Mouse (Mus musculus): ENCODE data around the gene Cox6b2. TPM values are rescaled to one million over a fixed set of nuclear protein-coding genes. Genes with fewer than 3 reads are reported as not detected.
A peak's percentile ranks its signal among the peaks of the same experiment; 100 is the strongest.

The Cox6b2 gene
- polyA plus RNA-seq, 1 experiment from 2014 or later = 29.7 TPM

DNA sequence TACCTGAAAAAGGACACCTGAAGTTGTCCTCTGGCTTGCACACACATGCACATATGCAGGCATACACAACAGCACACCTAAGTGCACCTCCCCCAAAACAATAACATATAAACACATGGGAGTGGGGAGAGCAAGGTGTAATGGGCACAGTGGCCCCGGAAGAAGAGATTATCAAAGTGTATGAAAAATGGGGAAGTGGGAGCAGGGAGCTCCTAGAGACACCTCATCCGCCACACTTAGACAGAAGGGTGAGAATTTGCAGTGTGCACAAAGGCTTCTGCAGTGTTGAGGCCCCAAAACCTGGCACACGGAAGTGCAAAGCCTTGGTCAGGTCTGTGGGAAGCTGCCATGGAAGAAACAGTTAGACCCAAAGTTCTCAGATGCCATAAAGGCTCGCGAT is 21.8 kb downstream of the Cox6b2 start:
- no peak overlapping the region for H3K4me2 ChIP-seq (ENCODE audit: low read length)
- no peak overlapping the region for H3K27ac ChIP-seq (ENCODE audit: low read depth, low read length)
- no peaks in the 10 kb centered on the region for H3K36me3 ChIP-seq (ENCODE audit: control insufficient read depth, insufficient read depth, low read length)
- no peak overlapping the region for H3K4me3 ChIP-seq (ENCODE audit: low read length)
- no peaks in the 10 kb centered on the region for H3K4me1 ChIP-seq (ENCODE audit: control insufficient read depth, insufficient read depth, low read depth, low read length)
- WGBS = 86% methylated on average over 5 of the region's 5 CpGs
- H3K9ac ChIP-seq (ENCODE audit: low read depth, low read length) = no peak overlapping the region
- no peak for ATAC-seq
- H3K9me3 ChIP-seq (ENCODE audit: control insufficient read depth, low read length) = no peaks in the 10 kb centered on the region
- H3K27me3 ChIP-seq (replicated peaks; ENCODE audit: control insufficient read depth, insufficient read depth, low read length) = no peaks in the 10 kb centered on the region

DNA sequence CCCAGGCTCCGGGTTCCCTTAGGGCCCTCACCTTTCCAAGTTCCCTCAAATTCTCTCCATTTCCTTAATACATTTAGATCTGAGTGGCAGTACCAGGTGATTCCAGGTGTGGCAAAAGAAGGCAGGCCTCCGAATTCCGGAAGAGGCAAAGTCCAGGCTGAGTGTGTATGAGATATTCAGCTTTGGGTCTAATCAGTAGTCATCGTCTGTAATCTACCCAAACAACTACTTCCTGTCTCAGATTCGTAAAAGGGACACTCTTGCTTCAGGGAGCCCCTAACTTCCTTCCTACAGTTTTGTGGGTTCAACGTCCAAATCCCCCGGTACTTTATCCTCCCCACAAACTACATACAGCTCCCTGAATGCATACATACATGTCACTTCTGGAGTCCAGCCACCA is 27.7 kb downstream of the Cox6b2 start, which contains the start of gene Tmem150b:
TSS of gene Tmem150b (minus strand) at position 81 of the 400 bp plus-strand sequence.
- H3K9ac ChIP-seq (ENCODE audit: low read depth, low read length) = no peak within 1 kb of the TSS
- no peak for ATAC-seq
- WGBS = 86% methylated on average over 7 of the region's 7 CpGs

DNA sequence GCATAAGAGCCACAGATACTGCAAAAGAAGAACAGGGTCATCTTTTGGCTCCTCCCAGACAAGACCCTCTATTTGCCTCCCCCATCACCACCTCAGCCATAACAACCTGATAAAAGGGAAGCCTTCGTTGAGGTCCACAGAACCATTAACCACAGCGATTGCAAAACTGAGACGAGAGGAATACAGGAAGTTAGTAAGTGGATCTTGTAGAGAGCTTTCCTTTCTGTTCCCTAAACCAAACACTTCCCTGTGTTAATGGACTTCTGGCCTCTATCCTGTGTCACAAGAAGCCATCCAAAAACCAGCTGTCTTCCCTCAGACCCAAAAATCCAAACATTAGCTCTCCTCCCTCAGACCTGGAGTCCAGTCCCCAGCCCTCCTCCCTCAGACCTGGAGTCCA is 28.5 kb downstream of the Cox6b2 start:
- Histone ChIP-seq H3K27ac (ENCODE audit: low read depth, low read length) (no peak overlapping the region), H3K4me3 (ENCODE audit: low read length) (no peak overlapping the region), H3K4me2 (ENCODE audit: low read length) (no peak overlapping the region), H3K36me3 (ENCODE audit: control insufficient read depth, insufficient read depth, low read length) (no peaks in the 10 kb centered on the region), H3K9me3 (ENCODE audit: control insufficient read depth, low read length) (no peaks in the 10 kb centered on the region), H3K9ac (ENCODE audit: low read depth, low read length) (no peak overlapping the region), H3K4me1 (ENCODE audit: control insufficient read depth, insufficient read depth, low read depth, low read length) (no peaks in the 10 kb centered on the region), H3K27me3 (replicated peaks; ENCODE audit: control insufficient read depth, insufficient read depth, low read length) (no peaks in the 10 kb centered on the region)
- WGBS = 90% methylated on average over 3 of the region's 3 CpGs
- no peak for ATAC-seq

More for the DNA sequence above, 27.7 kb downstream of the Cox6b2 start, which contains the start of gene Tmem150b:
- Histone ChIP-seq H3K9me3 (ENCODE audit: control insufficient read depth, low read length) (no peaks in the 10 kb centered on the region), H3K4me1 (ENCODE audit: control insufficient read depth, insufficient read depth, low read depth, low read length) (no peaks in the 10 kb centered on the region), H3K27me3 (replicated peaks; ENCODE audit: control insufficient read depth, insufficient read depth, low read length) (no peaks in the 10 kb centered on the region), H3K27ac (ENCODE audit: low read depth, low read length) (no peak within 1 kb of the TSS), H3K4me3 (ENCODE audit: low read length) (no peak within 1 kb of the TSS), H3K36me3 (ENCODE audit: control insufficient read depth, insufficient read depth, low read length) (no peaks in the 10 kb centered on the region), H3K4me2 (ENCODE audit: low read length) (no peak within 1 kb of the TSS)

DNA sequence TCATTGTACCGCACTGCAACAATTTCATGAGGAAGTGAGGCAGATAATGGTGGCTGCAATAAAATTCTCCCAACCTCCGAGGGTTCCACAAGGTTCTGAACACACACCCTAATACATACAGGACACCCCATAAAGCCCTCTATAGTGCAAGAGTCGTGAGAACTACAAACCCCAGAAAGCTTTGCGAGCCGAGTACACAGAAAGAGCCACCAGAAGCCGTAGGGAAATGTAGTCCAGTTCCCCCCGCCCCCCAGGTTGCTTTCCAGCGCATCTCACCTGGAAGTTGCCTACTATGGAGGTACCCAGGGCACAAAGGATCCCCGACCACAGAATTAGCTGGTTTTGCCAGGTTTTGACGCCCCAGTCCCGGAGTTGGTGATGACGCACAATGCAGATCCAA is 29.4 kb downstream of the Cox6b2 start:
- H3K36me3 ChIP-seq (ENCODE audit: control insufficient read depth, insufficient read depth, low read length) = no peaks in the 10 kb centered on the region
- peak overlapping the region; percentile 23 for H3K4me3 ChIP-seq (ENCODE audit: low read length)
- ATAC-seq = peak; percentile 76
- H3K27ac ChIP-seq (ENCODE audit: low read depth, low read length) = no peak overlapping the region
- no peaks in the 10 kb centered on the region for H3K9me3 ChIP-seq (ENCODE audit: control insufficient read depth, low read length)
- H3K9ac ChIP-seq (ENCODE audit: low read depth, low read length) = peak overlapping the region; percentile 35
- no peaks in the 10 kb centered on the region for H3K4me1 ChIP-seq (ENCODE audit: control insufficient read depth, insufficient read depth, low read depth, low read length)
- 35% methylated on average over 12 of the region's 12 CpGs for WGBS
- H3K27me3 ChIP-seq (replicated peaks; ENCODE audit: control insufficient read depth, insufficient read depth, low read length) = no peaks in the 10 kb centered on the region
- peak overlapping the region; percentile 51 for H3K4me2 ChIP-seq (ENCODE audit: low read length)

DNA sequence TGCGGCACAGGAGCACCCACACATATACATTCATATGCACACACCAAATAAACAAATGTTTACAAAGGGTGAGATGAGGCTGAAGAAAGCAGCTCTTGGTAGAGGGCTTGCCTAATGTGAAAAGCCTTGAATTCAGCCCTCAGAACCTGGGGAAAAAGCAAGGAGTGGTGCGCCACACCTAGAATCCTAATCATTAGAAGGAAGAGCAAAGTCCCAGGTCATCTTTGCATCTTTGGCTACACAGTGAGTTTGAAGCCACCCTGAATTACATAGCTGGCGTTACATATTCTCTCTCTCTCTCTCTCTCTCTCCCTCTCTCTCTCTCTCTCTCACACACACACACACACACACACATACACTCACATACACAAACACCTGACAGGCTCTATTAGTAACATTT is 33.6 kb downstream of the Cox6b2 start:
- Histone ChIP-seq H3K4me3 (ENCODE audit: low read length) (no peak overlapping the region), H3K36me3 (ENCODE audit: control insufficient read depth, insufficient read depth, low read length) (peaks cover 11% of the 10 kb centered on the region), H3K27me3 (replicated peaks; ENCODE audit: control insufficient read depth, insufficient read depth, low read length) (no peaks in the 10 kb centered on the region), H3K27ac (ENCODE audit: low read depth, low read length) (no peak overlapping the region), H3K4me2 (ENCODE audit: low read length) (no peak overlapping the region), H3K9me3 (ENCODE audit: control insufficient read depth, low read length) (no peaks in the 10 kb centered on the region), H3K4me1 (ENCODE audit: control insufficient read depth, insufficient read depth, low read depth, low read length) (no peaks in the 10 kb centered on the region), H3K9ac (ENCODE audit: low read depth, low read length) (no peak overlapping the region)
- no peak for ATAC-seq
- 90% methylated on average over 3 of the region's 3 CpGs for WGBS

DNA sequence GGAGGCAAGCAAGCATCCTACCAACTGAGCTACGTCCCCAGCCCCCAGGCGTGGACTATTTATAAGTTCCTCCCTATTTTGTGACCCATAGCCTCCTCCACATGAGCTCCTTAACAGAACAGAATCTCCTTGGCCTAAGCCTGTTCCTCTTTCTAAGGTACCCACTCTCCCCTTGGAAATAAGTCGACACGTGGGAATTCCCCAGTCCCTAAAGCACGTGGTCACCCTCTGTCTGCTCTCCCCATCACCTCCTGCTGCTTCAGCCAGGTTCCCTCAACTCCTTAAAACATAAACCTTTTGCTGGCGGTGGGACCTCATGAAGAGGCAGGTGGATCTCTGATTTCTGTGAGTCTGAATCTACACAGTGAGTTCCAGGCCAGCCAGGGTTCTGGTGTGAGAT is 35.9 kb downstream of the Cox6b2 start:
- H3K4me3 ChIP-seq (ENCODE audit: low read length) = no peak overlapping the region
- H3K27me3 ChIP-seq (replicated peaks; ENCODE audit: control insufficient read depth, insufficient read depth, low read length) = no peaks in the 10 kb centered on the region
- WGBS = 74% methylated on average over 6 of the region's 6 CpGs
- no peaks in the 10 kb centered on the region for H3K9me3 ChIP-seq (ENCODE audit: control insufficient read depth, low read length)
- no peaks in the 10 kb centered on the region for H3K4me1 ChIP-seq (ENCODE audit: control insufficient read depth, insufficient read depth, low read depth, low read length)
- H3K36me3 ChIP-seq (ENCODE audit: control insufficient read depth, insufficient read depth, low read length) = peaks cover 32% of the 10 kb centered on the region
- H3K9ac ChIP-seq (ENCODE audit: low read depth, low read length) = no peak overlapping the region
- H3K4me2 ChIP-seq (ENCODE audit: low read length) = no peak overlapping the region
- H3K27ac ChIP-seq (ENCODE audit: low read depth, low read length) = no peak overlapping the region
- no peak for ATAC-seq

DNA sequence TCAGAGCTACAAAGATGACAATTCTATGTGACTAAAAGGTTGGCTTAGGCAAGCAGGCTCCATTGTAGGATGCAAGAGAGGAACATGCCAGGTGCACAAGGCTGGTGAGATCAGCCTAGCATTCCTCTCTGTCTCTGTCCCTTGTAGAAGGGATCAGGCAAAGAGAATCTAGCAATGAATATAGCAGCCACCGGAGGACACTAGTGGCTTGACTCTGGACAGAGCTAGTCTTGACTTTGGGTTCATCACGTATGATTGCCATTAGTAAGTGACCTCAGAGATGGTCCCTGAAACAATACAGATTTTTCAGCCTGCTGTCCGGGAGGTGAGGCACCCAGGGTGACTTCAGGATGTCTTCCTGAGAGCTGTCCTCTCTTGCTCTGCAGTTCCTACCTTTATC is 40.3 kb downstream of the Cox6b2 start:
- no peak overlapping the region for H3K9ac ChIP-seq (ENCODE audit: low read depth, low read length)
- WGBS = 88% methylated on average over 3 of the region's 3 CpGs

DNA sequence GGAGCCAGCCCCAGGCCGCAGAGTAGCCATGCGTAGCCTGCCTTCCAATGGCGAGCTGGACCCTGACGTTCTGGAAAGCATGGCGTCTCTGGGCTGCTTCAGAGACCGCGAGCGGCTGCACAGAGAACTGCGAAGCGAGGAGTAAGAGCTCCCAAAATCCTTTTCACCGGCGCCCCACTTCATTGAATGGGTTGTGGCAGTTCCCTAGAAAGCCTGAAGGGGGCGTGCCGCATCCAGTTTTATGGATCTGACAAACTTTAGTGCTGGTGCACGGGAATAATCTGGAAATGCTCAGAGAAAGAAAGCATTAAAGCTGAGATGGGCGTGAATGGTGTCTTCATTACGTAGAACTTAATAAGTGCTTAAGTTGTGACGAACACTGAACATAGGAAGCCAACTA is 47.8 kb downstream of the Cox6b2 start:
- Histone ChIP-seq H3K4me3 (ENCODE audit: low read length) (no peak overlapping the region), H3K4me2 (ENCODE audit: low read length) (no peak overlapping the region), H3K9ac (ENCODE audit: low read depth, low read length) (no peak overlapping the region), H3K27me3 (replicated peaks; ENCODE audit: control insufficient read depth, insufficient read depth, low read length) (no peaks in the 10 kb centered on the region), H3K36me3 (ENCODE audit: control insufficient read depth, insufficient read depth, low read length) (peaks cover 52% of the 10 kb centered on the region), H3K9me3 (ENCODE audit: control insufficient read depth, low read length) (no peaks in the 10 kb centered on the region), H3K27ac (ENCODE audit: low read depth, low read length) (no peak overlapping the region), H3K4me1 (ENCODE audit: control insufficient read depth, insufficient read depth, low read depth, low read length) (no peaks in the 10 kb centered on the region; the same call in 1 of the 2 replicates)
- ATAC-seq = no peak
- 39% methylated on average over 18 of the region's 18 CpGs for WGBS

More for the DNA sequence above, 40.3 kb downstream of the Cox6b2 start:
- no peaks in the 10 kb centered on the region for H3K27me3 ChIP-seq (replicated peaks; ENCODE audit: control insufficient read depth, insufficient read depth, low read length)
- peaks cover 57% of the 10 kb centered on the region for H3K36me3 ChIP-seq (ENCODE audit: control insufficient read depth, insufficient read depth, low read length)
- no peaks in the 10 kb centered on the region for H3K4me1 ChIP-seq (ENCODE audit: control insufficient read depth, insufficient read depth, low read depth, low read length)
- H3K4me3 ChIP-seq (ENCODE audit: low read length) = no peak overlapping the region
- no peak for ATAC-seq
- no peak overlapping the region for H3K27ac ChIP-seq (ENCODE audit: low read depth, low read length)
- H3K9me3 ChIP-seq (ENCODE audit: control insufficient read depth, low read length) = no peaks in the 10 kb centered on the region
- H3K4me2 ChIP-seq (ENCODE audit: low read length) = no peak overlapping the region

DNA sequence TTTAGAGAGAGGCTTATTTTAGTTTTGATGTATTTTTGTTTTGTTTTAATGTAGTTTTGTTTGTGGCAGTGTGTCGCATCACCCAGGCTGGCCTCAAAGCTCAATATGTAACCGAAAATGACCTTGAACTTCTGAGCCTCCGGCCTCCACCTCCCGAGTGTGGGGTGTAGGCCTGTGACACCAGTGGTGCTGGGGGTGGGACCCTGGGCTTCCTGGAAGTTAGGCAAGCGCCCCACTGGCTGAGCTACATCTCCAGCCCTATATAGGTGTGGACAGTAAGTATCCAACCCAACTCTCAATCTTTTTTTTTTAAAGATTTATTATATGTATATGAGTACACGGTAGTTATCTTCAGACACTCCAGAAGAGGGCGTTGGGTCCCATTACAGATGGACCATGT is 49.7 kb downstream of the Cox6b2 start:
- H3K27ac ChIP-seq (ENCODE audit: low read depth, low read length) = no peak overlapping the region
- no peak for ATAC-seq
- no peak overlapping the region for H3K9ac ChIP-seq (ENCODE audit: low read depth, low read length)
- no peak overlapping the region for H3K4me2 ChIP-seq (ENCODE audit: low read length)
- H3K36me3 ChIP-seq (ENCODE audit: control insufficient read depth, insufficient read depth, low read length) = peaks cover 50% of the 10 kb centered on the region
- H3K4me3 ChIP-seq (ENCODE audit: low read length) = no peak overlapping the region
- no peaks in the 10 kb centered on the region for H3K27me3 ChIP-seq (replicated peaks; ENCODE audit: control insufficient read depth, insufficient read depth, low read length)
- WGBS = 93% methylated on average over 7 of the region's 7 CpGs
- no peaks in the 10 kb centered on the region for H3K9me3 ChIP-seq (ENCODE audit: control insufficient read depth, low read length)
- H3K4me1 ChIP-seq (ENCODE audit: control insufficient read depth, insufficient read depth, low read depth, low read length) = no peaks in the 10 kb centered on the region; the same call in 1 of the 2 replicates

DNA sequence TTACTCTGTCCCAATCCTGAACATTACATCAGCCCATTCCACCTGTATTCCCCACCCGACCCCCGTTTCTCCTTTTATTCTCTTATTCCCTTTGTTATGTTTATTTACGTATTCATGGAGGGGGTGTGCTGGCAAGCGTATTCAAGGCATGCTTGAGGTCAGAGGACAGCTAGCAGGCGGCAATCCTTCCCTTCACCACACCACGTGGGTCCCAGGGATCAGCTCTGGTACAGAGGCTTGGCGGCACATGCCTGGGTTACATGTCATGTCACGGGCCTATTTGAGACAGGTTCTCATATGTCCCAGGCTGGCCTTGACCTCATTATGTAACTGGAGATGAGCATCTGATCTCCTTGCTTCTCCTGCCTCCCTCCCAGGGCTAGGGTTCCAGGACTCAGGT is 50.6 kb downstream of the Cox6b2 start:
- Histone ChIP-seq H3K4me1 (ENCODE audit: control insufficient read depth, insufficient read depth, low read depth, low read length) (no peaks in the 10 kb centered on the region; the same call in 1 of the 2 replicates), H3K27ac (ENCODE audit: low read depth, low read length) (no peak overlapping the region), H3K4me2 (ENCODE audit: low read length) (no peak overlapping the region), H3K27me3 (replicated peaks; ENCODE audit: control insufficient read depth, insufficient read depth, low read length) (no peaks in the 10 kb centered on the region), H3K9me3 (ENCODE audit: control insufficient read depth, low read length) (no peaks in the 10 kb centered on the region), H3K9ac (ENCODE audit: low read depth, low read length) (no peak overlapping the region), H3K36me3 (ENCODE audit: control insufficient read depth, insufficient read depth, low read length) (peaks cover 51% of the 10 kb centered on the region), H3K4me3 (ENCODE audit: low read length) (no peak overlapping the region)
- ATAC-seq = no peak
- WGBS = 26% methylated on average over 8 of the region's 8 CpGs
